Mouse (Mus musculus) B cell, adult 2 months (primary cell): ENCODE measurements around the gene Pak3.
"Not testable (repeated sequence)": the region's sequence is repeated elsewhere in the genome, so short reads cannot be mapped to it uniquely, and the experiment has no call there.

Source experiments
- DNase-seq, 2 experiments: peaks; one replicate each; pipeline ENCODE4 v3.0.0; 2022

Gene Pak3

GRCm38 (mm10) chrX:143518168-143518901 lies at the start of gene Pak3:
TSS of gene Pak3 (plus strand) at chrX:143518591.
- DNase-seq: no peak

GRCm38 (mm10) chrX:143482866-143483265 lies 35.5 kb upstream of the Pak3 start:
- DNase-seq: peak; percentile 100

GRCm38 (mm10) chrX:143501053-143501695 lies 17.2 kb upstream of the Pak3 start:
- no peak for DNase-seq

GRCm38 (mm10) chrX:143501776-143502365 lies 16.5 kb upstream of the Pak3 start:
- no peak for DNase-seq

GRCm38 (mm10) chrX:143518917-143519316 lies 526 bp downstream of the Pak3 start:
- DNase-seq: no peak

- DNase-seq: not testable (repeated sequence)
These were observed 1.1 kb downstream of the Pak3 start for GRCm38 (mm10) chrX:143519454-143519853.

- DNase-seq: no peak
These were observed 1.8 kb downstream of the Pak3 start for GRCm38 (mm10) chrX:143520195-143520594.

- no peak for DNase-seq
These were observed 13.9 kb downstream of the Pak3 start for GRCm38 (mm10) chrX:143532331-143532730.

GRCm38 (mm10) chrX:143533574-143533973 lies 15.2 kb downstream of the Pak3 start:
- DNase-seq: no peak

- DNase-seq: no peak
These were observed 24.4 kb downstream of the Pak3 start for GRCm38 (mm10) chrX:143542756-143543155.

GRCm38 (mm10) chrX:143543186-143543793 lies 24.9 kb downstream of the Pak3 start:
- no peak for DNase-seq

GRCm38 (mm10) chrX:143573691-143574090 lies 55.3 kb downstream of the Pak3 start:
- no peak for DNase-seq

GRCm38 (mm10) chrX:143579925-143580324 lies 61.5 kb downstream of the Pak3 start:
- no peak for DNase-seq

- DNase-seq: no peak
These were observed 62.1 kb downstream of the Pak3 start for GRCm38 (mm10) chrX:143580458-143580959.

- no peak for DNase-seq
These were observed 88.6 kb downstream of the Pak3 start for GRCm38 (mm10) chrX:143606877-143607449.

- DNase-seq: no peak
These were observed 100.3 kb downstream of the Pak3 start for GRCm38 (mm10) chrX:143618734-143619133.

GRCm38 (mm10) chrX:143627767-143628166 lies 109.4 kb downstream of the Pak3 start:
- DNase-seq: no peak

GRCm38 (mm10) chrX:143643936-143644335 lies 125.5 kb downstream of the Pak3 start:
- DNase-seq: no peak

- no peak for DNase-seq
These were observed 126.4 kb downstream of the Pak3 start for GRCm38 (mm10) chrX:143644807-143645206.

- no peak for DNase-seq
These were observed 136.2 kb downstream of the Pak3 start for GRCm38 (mm10) chrX:143654308-143655176.

GRCm38 (mm10) chrX:143655177-143655492 lies 136.7 kb downstream of the Pak3 start:
- DNase-seq: no peak
